Mouse (Mus musculus) heart, adult 2 months (tissue): ENCODE data around the gene Cc2d1b.

Experiments
- CTCF ChIP-seq: fragments of 200-600 bp; IDR thresholded peaks from 2 replicates; pipeline ENCODE4 v1.8.1; 2022; ENCODE audit warnings: antibody characterized with exemption, mild to moderate bottlenecking, moderate library complexity
- POLR2A ChIP-seq: fragments of 200-500 bp; IDR thresholded peaks from 2 replicates; pipeline ENCODE4 v1.6.1; 2011; ENCODE audit warnings: mild to moderate bottlenecking, low read depth, low read length, control low read depth; ENCODE audit not compliant: insufficient read depth

DNA sequence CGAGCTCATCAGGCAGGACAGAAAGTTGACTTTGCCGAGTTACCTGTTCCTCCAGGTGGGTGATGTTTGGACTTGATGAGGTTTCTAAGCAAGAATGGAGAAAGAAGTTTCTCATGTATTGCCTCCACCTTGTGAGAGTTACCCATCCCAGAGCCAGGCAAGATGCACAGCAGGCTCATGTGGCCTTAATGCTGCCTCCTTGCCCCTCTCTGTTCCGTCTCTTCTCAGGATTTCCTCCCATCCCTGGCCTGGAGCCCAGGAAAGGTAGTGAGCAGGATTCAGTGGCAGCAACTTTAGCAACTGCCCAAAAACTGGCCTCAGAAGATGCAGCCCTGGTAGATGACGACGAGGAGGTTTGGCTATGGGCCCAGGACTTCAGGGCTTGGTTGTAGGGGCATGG is 7.3 kb downstream of the Cc2d1b start:
- no peak for TF ChIP-seq CTCF
- no peak for TF ChIP-seq POLR2A
